In genomic region chr11:55103229-55103628, GRCm38 (mm10) we compare ENCODE assay signal across 28 mouse cellular contexts. TPM values are rescaled to one million over a fixed set of nuclear protein-coding genes. Genes with fewer than 3 reads are reported as not detected.
DNase-seq lines count a peak whose midpoint lies in the region; ATAC-seq and TF ChIP-seq lines count a peak whose summit lies in the region.
"Had no signal": no experiment of that assay in that cellular context is flagged by ENCODE, and none has a peak within 500 bp of the region (broad histone marks: within the 10 kb centered on the region; RNA-seq: fewer than 3 reads in every experiment).

No protein-coding gene starts in this region.

- DNase-seq in adrenal gland, adult (ENCODE audit: inconsistent age in 2 of 2, low spot score in 1 of 2): peak; percentile 78 to 88
- no peak for DNase-seq in adrenal gland, postnatal 4 days (ENCODE audit: low spot score in 2 of 2)
- peak; percentile 48 for DNase-seq in hindbrain, postnatal 0 days (ENCODE audit: low spot score)
- DNase-seq in hindbrain, embryonic 11.5 days (ENCODE audit: low spot score): no peak
- DNase-seq in midbrain, embryonic 14.5 days: peak; percentile 34
- no peak for DNase-seq in midbrain, embryonic 11.5 days (ENCODE audit: low spot score, missing footprints)
- DNase-seq in kidney, postnatal 25 days: peak; percentile 79 to 88
- DNase-seq: cerebellum, adult 11 months; cerebellum, postnatal 25 days; embryo, embryonic 11 days; forebrain, postnatal 0 days; heart, postnatal 14 days; lung, adult 18-20 months; lung, postnatal 14 days; right cerebral cortex, postnatal 4 days had no signal

- ATAC-seq in hindbrain, postnatal 0 days: no peak
- ATAC-seq in hindbrain, embryonic 11.5 days (ENCODE audit: low FRiP score): no peak
- ATAC-seq in midbrain, embryonic 14.5 days (ENCODE audit: low FRiP score, low TSS enrichment): no peak
- no peak for ATAC-seq in midbrain, embryonic 11.5 days (ENCODE audit: low FRiP score)
- ATAC-seq in frontal cortex, adult (ENCODE audit: low TSS enrichment): no peak
- ATAC-seq: CD4-positive, CD25-positive, alpha-beta regulatory T cell, adult 4 months; forebrain, postnatal 0 days; Patski had no signal

- WGBS in hindbrain, postnatal 0 days: 37% methylated on average over 3 of the region's 3 CpGs
- 73% methylated on average over 3 of the region's 3 CpGs for WGBS in hindbrain, embryonic 11.5 days
- 42% methylated on average over 3 of the region's 3 CpGs for WGBS in midbrain, embryonic 14.5 days
- 69% methylated on average over 3 of the region's 3 CpGs for WGBS in midbrain, embryonic 11.5 days

- no peak for TF ChIP-seq CTCF in hindbrain, postnatal 0 days (IDR thresholded peaks at IDR 0.05; ENCODE audit: low read depth)

- no peak overlapping the region for H3K27ac ChIP-seq in hindbrain, postnatal 0 days
- no peak overlapping the region for H3K27ac ChIP-seq in hindbrain, embryonic 11.5 days (ENCODE audit: low read depth, low read length)
- H3K27ac ChIP-seq in midbrain, embryonic 14.5 days (replicated peaks; ENCODE audit: low read depth, low read length): no peak overlapping the region
- no peak overlapping the region for H3K27ac ChIP-seq in midbrain, embryonic 11.5 days (ENCODE audit: low read depth, low read length)
- H3K27ac ChIP-seq: neural tube, embryonic 12.5 days had no signal

- no peaks in the 10 kb centered on the region; the same call in 1 of the 2 replicates for H3K36me3 ChIP-seq in hindbrain, postnatal 0 days (ENCODE audit: insufficient read depth, low read length)
- no peaks in the 10 kb centered on the region for H3K36me3 ChIP-seq in hindbrain, embryonic 11.5 days (ENCODE audit: control insufficient read depth, insufficient read depth, low read length)
- H3K36me3 ChIP-seq in midbrain, embryonic 14.5 days (ENCODE audit: control insufficient read depth, insufficient read depth, low read length): no peaks in the 10 kb centered on the region
- no peaks in the 10 kb centered on the region for H3K36me3 ChIP-seq in midbrain, embryonic 11.5 days (ENCODE audit: control insufficient read depth, insufficient read depth, low read length)
- H3K36me3 ChIP-seq: neural tube, embryonic 12.5 days had no signal

- no peak overlapping the region for H3K9ac ChIP-seq in hindbrain, postnatal 0 days (replicated peaks; ENCODE audit: low read length)
- no peak overlapping the region for H3K9ac ChIP-seq in hindbrain, embryonic 11.5 days (ENCODE audit: low read depth, low read length)
- H3K9ac ChIP-seq in midbrain, embryonic 14.5 days (replicated peaks; ENCODE audit: low read length): no peak overlapping the region
- no peak overlapping the region for H3K9ac ChIP-seq in midbrain, embryonic 11.5 days (ENCODE audit: low read length)
- H3K9ac ChIP-seq: forebrain, postnatal 0 days; neural tube, embryonic 12.5 days had no signal

- no peaks in the 10 kb centered on the region for H3K27me3 ChIP-seq in hindbrain, postnatal 0 days (ENCODE audit: insufficient read depth, low read length)
- H3K27me3 ChIP-seq in hindbrain, embryonic 11.5 days (ENCODE audit: control insufficient read depth, insufficient read depth, low read length): no peaks in the 10 kb centered on the region
- H3K27me3 ChIP-seq in midbrain, embryonic 14.5 days (ENCODE audit: control insufficient read depth, insufficient read depth, low read length): no peaks in the 10 kb centered on the region
- H3K27me3 ChIP-seq in midbrain, embryonic 11.5 days (ENCODE audit: control insufficient read depth, insufficient read depth, low read length): no peaks in the 10 kb centered on the region
- H3K27me3 ChIP-seq: neural tube, embryonic 12.5 days; Patski had no signal

- no peak overlapping the region for H3K4me3 ChIP-seq in hindbrain, postnatal 0 days (ENCODE audit: low read length)
- no peak overlapping the region for H3K4me3 ChIP-seq in hindbrain, embryonic 11.5 days (ENCODE audit: low read depth, low read length)
- no peak overlapping the region for H3K4me3 ChIP-seq in midbrain, embryonic 14.5 days (replicated peaks; ENCODE audit: low read depth, low read length)
- no peak overlapping the region for H3K4me3 ChIP-seq in midbrain, embryonic 11.5 days (ENCODE audit: low read depth, low read length)
- H3K4me3 ChIP-seq: megakaryocyte, embryonic 14.5 days; neural tube, embryonic 12.5 days had no signal

- H3K9me3 ChIP-seq in hindbrain, postnatal 0 days (ENCODE audit: low read length): no peaks in the 10 kb centered on the region
- H3K9me3 ChIP-seq in hindbrain, embryonic 11.5 days (ENCODE audit: control insufficient read depth, low read length): no peaks in the 10 kb centered on the region
- no peaks in the 10 kb centered on the region for H3K9me3 ChIP-seq in midbrain, embryonic 14.5 days (ENCODE audit: control insufficient read depth, low read length)
- H3K9me3 ChIP-seq in midbrain, embryonic 11.5 days (ENCODE audit: control insufficient read depth, low read length): no peaks in the 10 kb centered on the region
- H3K9me3 ChIP-seq: megakaryocyte, embryonic 14.5 days; neural tube, embryonic 12.5 days had no signal

- no peaks in the 10 kb centered on the region; the same call in 1 of the 2 replicates for H3K4me1 ChIP-seq in hindbrain, postnatal 0 days (ENCODE audit: insufficient read depth, low read length)
- 0 out of 2 replicates have a peak, but pooled peaks cover 2% of the 10 kb centered on the region for H3K4me1 ChIP-seq in hindbrain, embryonic 11.5 days (replicated peaks; ENCODE audit: control insufficient read depth, insufficient read depth, low read length)
- H3K4me1 ChIP-seq in midbrain, embryonic 14.5 days (ENCODE audit: control insufficient read depth, insufficient read depth, low read length): no peaks in the 10 kb centered on the region
- peaks cover 11% of the 10 kb centered on the region for H3K4me1 ChIP-seq in midbrain, embryonic 11.5 days (ENCODE audit: control insufficient read depth, insufficient read depth, low read length)
- H3K4me1 ChIP-seq: neural tube, embryonic 12.5 days had no signal

- H3K4me2 ChIP-seq in hindbrain, postnatal 0 days (ENCODE audit: low read depth, low read length): no peak overlapping the region
- H3K4me2 ChIP-seq in hindbrain, embryonic 11.5 days (replicated peaks; ENCODE audit: low read depth, low read length): no peak overlapping the region
- no peak overlapping the region for H3K4me2 ChIP-seq in midbrain, embryonic 14.5 days (ENCODE audit: low read length)
- H3K4me2 ChIP-seq in midbrain, embryonic 11.5 days: no peak overlapping the region
- H3K4me2 ChIP-seq: heart, embryonic 11.5 days; neural tube, embryonic 12.5 days had no signal

RNA-seq across cellular contexts. Expression of gene Gm2a, which starts 5.3 kb away (rescaled TPM):
- total RNA-seq in adrenal gland, postnatal 4 days (2021): 100 to 1,000 TPM; 114 to 115 TPM
- total RNA-seq in hindbrain, postnatal 0 days (2014; rRNA removed): 45.2 and 48.9 TPM in 2 replicates
- 67.8 and 72.1 TPM in 2 replicates for polyA plus RNA-seq in hindbrain, postnatal 0 days (2015; fragmentation: Nextera tagmentation; extraction: Ambion mirVana)
- polyA plus RNA-seq in hindbrain, embryonic 11.5 days (2014; fragmentation: Nextera tagmentation; extraction: Ambion mirVana): 14.1 and 15.6 TPM in 2 replicates
- 23.4 and 23.6 TPM in 2 replicates for polyA plus RNA-seq in midbrain, embryonic 14.5 days (2014; fragmentation: Nextera tagmentation; extraction: Ambion mirVana)
- 14.0 and 15.0 TPM in 2 replicates for polyA plus RNA-seq in midbrain, embryonic 11.5 days (2014; fragmentation: Nextera tagmentation; extraction: Ambion mirVana)

RNA-seq across cellular contexts. Expression of gene Ccdc69, which starts 25.3 kb away (rescaled TPM):
- total RNA-seq in adrenal gland, postnatal 4 days (2021): 1 to 10 TPM; 4.9 to 5.0 TPM
- 0.65 TPM in 1 of 2 replicates, not detected in the other for total RNA-seq in hindbrain, postnatal 0 days (2014; rRNA removed)
- polyA plus RNA-seq in hindbrain, postnatal 0 days (2015; fragmentation: Nextera tagmentation; extraction: Ambion mirVana): 0.56 and 0.78 TPM in 2 replicates
- 0.36 and 1.1 TPM in 2 replicates for polyA plus RNA-seq in hindbrain, embryonic 11.5 days (2014; fragmentation: Nextera tagmentation; extraction: Ambion mirVana)
- polyA plus RNA-seq in midbrain, embryonic 14.5 days (2014; fragmentation: Nextera tagmentation; extraction: Ambion mirVana): 0.14 and 0.26 TPM in 2 replicates
- 0.37 and 0.41 TPM in 2 replicates for polyA plus RNA-seq in midbrain, embryonic 11.5 days (2014; fragmentation: Nextera tagmentation; extraction: Ambion mirVana)
- polyA plus RNA-seq: Patski had no signal

RNA-seq across cellular contexts. Expression of gene Slc36a3, which starts 48.3 kb away (rescaled TPM):
- total RNA-seq in adrenal gland, postnatal 4 days (2021): not detected
- total RNA-seq in hindbrain, postnatal 0 days (2014; rRNA removed): not detected in 2 replicates
- polyA plus RNA-seq in hindbrain, postnatal 0 days (2015; fragmentation: Nextera tagmentation; extraction: Ambion mirVana): not detected in 2 replicates
- not detected in 2 replicates for polyA plus RNA-seq in hindbrain, embryonic 11.5 days (2014; fragmentation: Nextera tagmentation; extraction: Ambion mirVana)
- polyA plus RNA-seq in midbrain, embryonic 14.5 days (2014; fragmentation: Nextera tagmentation; extraction: Ambion mirVana): not detected in 2 replicates
- polyA plus RNA-seq in midbrain, embryonic 11.5 days (2014; fragmentation: Nextera tagmentation; extraction: Ambion mirVana): not detected in 2 replicates
- total RNA-seq: ES-E14; forebrain, postnatal 0 days; gastrocnemius, adult 18-20 months; heart, postnatal 14 days; layer of hippocampus, postnatal 10 days; left cerebral cortex, postnatal 14 days had no signal
- polyA plus RNA-seq: embryonic facial prominence, embryonic 14.5 days; forebrain, postnatal 0 days; heart, embryonic 11.5 days; limb, embryonic 14.5 days; neural tube, embryonic 12.5 days; Patski; stomach, embryonic 16.5 days had no signal

Comparison
In these comparisons a context has a peak if more than half of its experiments do, and no peak if none do; other contexts are left out.
1. DNase-seq: peak in adrenal gland, adult (2 of 2), hindbrain, postnatal 0 days (single experiment), midbrain, embryonic 14.5 days (single experiment) and kidney, postnatal 25 days (2 of 2); none in adrenal gland, postnatal 4 days (0 of 2), hindbrain, embryonic 11.5 days (single experiment) and midbrain, embryonic 11.5 days (single experiment).